ENCODE assay signal across 9 mouse cellular contexts in the genomic region with DNA sequence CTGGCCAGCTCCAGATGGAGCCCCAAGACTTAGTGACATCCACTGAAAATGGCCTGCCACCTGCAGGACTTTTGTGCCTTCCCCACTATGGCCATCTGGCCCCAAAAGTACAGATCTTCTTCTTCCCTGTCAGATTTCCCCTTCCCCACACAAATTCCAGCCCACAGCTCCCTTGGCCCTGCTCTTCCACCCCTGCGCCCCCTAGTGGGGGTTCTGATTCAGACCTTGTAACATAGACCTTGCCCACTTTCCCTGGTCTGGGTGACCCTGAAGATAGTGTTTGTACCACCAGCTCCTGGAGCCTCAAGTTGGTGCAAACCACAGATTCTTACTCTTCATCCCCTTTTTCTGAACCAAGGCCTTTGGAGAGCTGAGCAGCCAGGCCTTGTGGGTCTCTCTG. TPM values are rescaled to one million over a fixed set of nuclear protein-coding genes. Genes with fewer than 3 reads are reported as not detected.
DNase-seq lines count a peak whose midpoint lies in the region; ATAC-seq and TF ChIP-seq lines count a peak whose summit lies in the region.
"Had no signal": no experiment of that assay in that cellular context is flagged by ENCODE, and none has a peak within 500 bp of the region (broad histone marks: within the 10 kb centered on the region; RNA-seq: fewer than 3 reads in every experiment).

No protein-coding gene starts in this region.

- H3K36me3 ChIP-seq in heart, embryonic 15.5 days, result no peaks in the 10 kb centered on the region
- no peaks in the 10 kb centered on the region for H3K36me3 ChIP-seq in midbrain, embryonic 12.5 days
- H3K36me3 ChIP-seq in testis, adult 2 months (ENCODE audit: control insufficient read depth, insufficient read depth, low read length), result no peaks in the 10 kb centered on the region

- peak; percentile 58; the same call in 1 of the 2 replicates for TF ChIP-seq CTCF in testis, adult 2 months (IDR thresholded peaks at IDR 0.05; ENCODE audit: control insufficient read depth, insufficient read depth, insufficient replicate concordance, low read depth, low read length)

- peak; percentile 69 to 79 for DNase-seq in left cerebral cortex, adult 18-20 months (ENCODE audit: low spot score in 2 of 2)
- DNase-seq in left cerebral cortex, adult 8-10 months (ENCODE audit: low spot score in 2 of 2), result no peak
- DNase-seq in WW6 (ENCODE audit: low read depth, low spot score), result peak; percentile 52
- peak; percentile 77 for DNase-seq in embryo, embryonic 10 days (ENCODE audit: low spot score)
- peak; percentile 74 to 75 for DNase-seq in layer of hippocampus, postnatal 14 days (ENCODE audit: low spot score in 2 of 2)

- no peak for ATAC-seq in heart, embryonic 15.5 days (replicated peaks; ENCODE audit: insufficient number of reproducible peaks, insufficient read depth, low FRiP score, low read depth)
- ATAC-seq in midbrain, embryonic 12.5 days (ENCODE audit: low FRiP score, low read depth), result no peak

- H3K27me3 ChIP-seq in heart, embryonic 15.5 days, result peaks cover 99% of the 10 kb centered on the region
- H3K27me3 ChIP-seq in midbrain, embryonic 12.5 days, result peaks cover 98% of the 10 kb centered on the region
- no peaks in the 10 kb centered on the region for H3K27me3 ChIP-seq in testis, adult 2 months (ENCODE audit: control insufficient read depth, insufficient read depth, low read length)

- H3K9ac ChIP-seq in heart, embryonic 15.5 days, result no peak overlapping the region; the same call in 1 of the 2 replicates
- H3K9ac ChIP-seq in midbrain, embryonic 12.5 days (replicated peaks), result no peak overlapping the region; the same call in 1 of the 2 replicates

- no peak for TF ChIP-seq POLR2A in testis, adult 2 months (IDR thresholded peaks at IDR 0.05; ENCODE audit: control insufficient read depth, low read depth, low read length)

- H3K4me3 ChIP-seq in heart, embryonic 15.5 days, result no peak overlapping the region
- no peak overlapping the region for H3K4me3 ChIP-seq in midbrain, embryonic 12.5 days
- peak overlapping the region; percentile 41 for H3K4me3 ChIP-seq in testis, adult 2 months (ENCODE audit: control insufficient read depth, low read depth, low read length)
- H3K4me3 ChIP-seq: erythroblast, embryonic 14.5 days had no signal

- peaks cover 29% of the 10 kb centered on the region for H3K4me1 ChIP-seq in heart, embryonic 15.5 days (replicated peaks)
- H3K4me1 ChIP-seq in midbrain, embryonic 12.5 days, result peaks cover 17% of the 10 kb centered on the region
- peaks cover 8% of the 10 kb centered on the region for H3K4me1 ChIP-seq in testis, adult 2 months (ENCODE audit: control insufficient read depth, insufficient read depth, low read length)

- H3K4me2 ChIP-seq in heart, embryonic 15.5 days, result peak overlapping the region; percentile 66; the same call in 1 of the 2 replicates
- H3K4me2 ChIP-seq in midbrain, embryonic 12.5 days (replicated peaks), result peak overlapping the region; percentile 43; the same call in 1 of the 2 replicates

- H3K9me3 ChIP-seq in heart, embryonic 15.5 days (replicated peaks), result no peaks in the 10 kb centered on the region
- H3K9me3 ChIP-seq in midbrain, embryonic 12.5 days, result no peaks in the 10 kb centered on the region

- WGBS in heart, embryonic 15.5 days, result 0% methylated on average over 1 of the region's 1 CpGs
- 0% methylated on average over 1 of the region's 1 CpGs for WGBS in midbrain, embryonic 12.5 days

- H3K27ac ChIP-seq in heart, embryonic 15.5 days, result no peak overlapping the region
- no peak overlapping the region for H3K27ac ChIP-seq in midbrain, embryonic 12.5 days (replicated peaks)
- no peak overlapping the region for H3K27ac ChIP-seq in testis, adult 2 months (ENCODE audit: control insufficient read depth, insufficient read depth, low read depth, low read length)

RNA-seq across cellular contexts. Expression of a gene that starts 3.1 kb away (rescaled TPM):
- total RNA-seq in left cerebral cortex, adult 18-20 months (2021), result not detected
- total RNA-seq in left cerebral cortex, adult 8-10 months (2022), result not detected
- 0.28 and 0.89 TPM in 2 replicates for polyA plus RNA-seq in heart, embryonic 15.5 days (2015; fragmentation: Nextera tagmentation; extraction: Ambion mirVana)
- not detected for total RNA-seq in layer of hippocampus, postnatal 14 days (2021)
- polyA plus RNA-seq in midbrain, embryonic 12.5 days (2016; fragmentation: Nextera tagmentation; extraction: Ambion mirVana), result not detected in 2 replicates
- 3.5 and 4.3 TPM in 2 replicates for polyA plus RNA-seq in testis, adult 2 months (2012; rRNA removed)
- polyA plus RNA-seq: erythroblast, embryonic 14.5 days had no signal

RNA-seq across cellular contexts. Expression of a gene that starts 4.9 kb away (rescaled TPM):
- total RNA-seq in left cerebral cortex, adult 18-20 months (2021), result not detected
- not detected for total RNA-seq in left cerebral cortex, adult 8-10 months (2022)
- polyA plus RNA-seq in heart, embryonic 15.5 days (2015; fragmentation: Nextera tagmentation; extraction: Ambion mirVana), result not detected in 2 replicates
- not detected for total RNA-seq in layer of hippocampus, postnatal 14 days (2021)
- not detected in 2 replicates for polyA plus RNA-seq in midbrain, embryonic 12.5 days (2016; fragmentation: Nextera tagmentation; extraction: Ambion mirVana)
- polyA plus RNA-seq in testis, adult 2 months (2012; rRNA removed), result 830 and 870 TPM in 2 replicates
- polyA plus RNA-seq: erythroblast, embryonic 14.5 days had no signal

RNA-seq across cellular contexts. Expression of a gene that starts 20.6 kb away (rescaled TPM):
- 10 to 100 TPM; 87.1 to 87.2 TPM for total RNA-seq in left cerebral cortex, adult 18-20 months (2021)
- total RNA-seq in left cerebral cortex, adult 8-10 months (2022), result 100 to 1,000 TPM in 2 of 4 experiments, 10 to 100 TPM in 2; 88.6 to 111 (median 96.9) TPM
- 67.5 and 92.0 TPM in 2 replicates for polyA plus RNA-seq in heart, embryonic 15.5 days (2015; fragmentation: Nextera tagmentation; extraction: Ambion mirVana)
- 10 to 100 TPM; 66.6 to 72.1 TPM for total RNA-seq in layer of hippocampus, postnatal 14 days (2021)
- 143 and 144 TPM in 2 replicates for polyA plus RNA-seq in midbrain, embryonic 12.5 days (2016; fragmentation: Nextera tagmentation; extraction: Ambion mirVana)
- 29.3 and 32.3 TPM in 2 replicates for polyA plus RNA-seq in testis, adult 2 months (2012; rRNA removed)

RNA-seq across cellular contexts. Expression of a gene that starts 20.6 kb away (rescaled TPM):
- total RNA-seq in left cerebral cortex, adult 18-20 months (2021), result 10 to 100 TPM; 57.6 to 70.5 TPM
- 10 to 100 TPM; 57.5 to 67.8 (median 62.1) TPM for total RNA-seq in left cerebral cortex, adult 8-10 months (2022)
- 137 and 152 TPM in 2 replicates for polyA plus RNA-seq in heart, embryonic 15.5 days (2015; fragmentation: Nextera tagmentation; extraction: Ambion mirVana)
- total RNA-seq in layer of hippocampus, postnatal 14 days (2021), result 10 to 100 TPM; 69.1 to 70.1 TPM
- polyA plus RNA-seq in midbrain, embryonic 12.5 days (2016; fragmentation: Nextera tagmentation; extraction: Ambion mirVana), result 210 and 216 TPM in 2 replicates
- polyA plus RNA-seq in testis, adult 2 months (2012; rRNA removed), result 54.9 and 64.2 TPM in 2 replicates

RNA-seq across cellular contexts. Expression of a gene that starts 26.1 kb away (rescaled TPM):
- total RNA-seq in left cerebral cortex, adult 18-20 months (2021), result 100 to 1,000 TPM; 393 to 402 TPM
- 100 to 1,000 TPM; 390 to 399 (median 395) TPM for total RNA-seq in left cerebral cortex, adult 8-10 months (2022)
- polyA plus RNA-seq in heart, embryonic 15.5 days (2015; fragmentation: Nextera tagmentation; extraction: Ambion mirVana), result 0.25 and 0.28 TPM in 2 replicates
- total RNA-seq in layer of hippocampus, postnatal 14 days (2021), result 100 to 1,000 TPM; 419 to 451 TPM
- 6.1 and 8.2 TPM in 2 replicates for polyA plus RNA-seq in midbrain, embryonic 12.5 days (2016; fragmentation: Nextera tagmentation; extraction: Ambion mirVana)
- 0.38 and 0.75 TPM in 2 replicates for polyA plus RNA-seq in testis, adult 2 months (2012; rRNA removed)
- polyA plus RNA-seq: erythroblast, embryonic 14.5 days had no signal

Comparison
In these comparisons a context has a peak if more than half of its experiments do, and no peak if none do; other contexts are left out.
1. DNase-seq: peak in left cerebral cortex, adult 18-20 months (2 of 2), WW6 (single experiment), embryo, embryonic 10 days (single experiment) and layer of hippocampus, postnatal 14 days (2 of 2); none in left cerebral cortex, adult 8-10 months (0 of 2).